Mouse (Mus musculus) embryonic facial prominence, embryonic 12.5 days (tissue): ENCODE measurements around the gene Lmntd1. TPM values are rescaled to one million over a fixed set of nuclear protein-coding genes. Genes with fewer than 3 reads are reported as not detected.

Experiments used
- ATAC-seq: fragments of 200-750 bp; cut with Nextera tagmentation; 2 replicates; pipeline ENCODE4 v1.8.0; 2017; ENCODE audit not compliant: insufficient number of reproducible peaks, insufficient read depth, low FRiP score, low TSS enrichment
- H3K27ac ChIP-seq: fragments of 300-500 bp; sonication (generic); 2 replicates; pipeline ENCODE4 v1.5.1; 2016; ENCODE audit warnings: mild to moderate bottlenecking
- H3K27me3 ChIP-seq: fragments of 300-500 bp; sonication (generic); 2 replicates; pipeline ENCODE4 v1.6.1; 2016; ENCODE audit warnings: mild to moderate bottlenecking, moderate library complexity
- H3K36me3 ChIP-seq: fragments of 300-500 bp; sonication (generic); 2 replicates; pipeline ENCODE4 v1.6.1; 2016; ENCODE audit warnings: mild to moderate bottlenecking
- H3K4me1 ChIP-seq: fragments of 300-500 bp; sonication (generic); 2 replicates; pipeline ENCODE4 v1.6.1; 2016
- H3K4me2 ChIP-seq: fragments of 300-500 bp; sonication (generic); replicated peaks from 2 replicates; pipeline ENCODE4 v1.6.1; 2016; ENCODE audit warnings: mild to moderate bottlenecking, moderate library complexity
- H3K4me3 ChIP-seq: fragments of 300-500 bp; sonication (generic); 2 replicates; pipeline ENCODE4 v1.5.1; 2016; ENCODE audit warnings: mild to moderate bottlenecking
- H3K9ac ChIP-seq: fragments of 300-500 bp; sonication (generic); 2 replicates; pipeline ENCODE4 v1.6.1; 2016; ENCODE audit warnings: mild to moderate bottlenecking, moderate library complexity
- H3K9me3 ChIP-seq: fragments of 300-500 bp; sonication (generic); 2 replicates; pipeline ENCODE4 v1.6.1; 2016; ENCODE audit warnings: mild to moderate bottlenecking, moderate library complexity
- WGBS: fragments of 180-500 bp; shearing (Covaris S2); methylation state at CpG from one replicate; pipeline ENCODE4 v1.1.7; 2016; 5-methylcytosine and 5-hydroxymethylcytosine counted together
- polyA plus RNA-seq: library from polyadenylated mRNA; unstranded; fragments of >200 nt; fragmentation: Nextera tagmentation; extraction: Ambion mirVana; gene quantifications from 2 replicates; pipeline ENCODE4 v1.2.1, GENCODE M21; 2016

Lmntd1 gene
- polyA plus RNA-seq, 1 experiment from 2014 or later: 0.19 TPM

DNA sequence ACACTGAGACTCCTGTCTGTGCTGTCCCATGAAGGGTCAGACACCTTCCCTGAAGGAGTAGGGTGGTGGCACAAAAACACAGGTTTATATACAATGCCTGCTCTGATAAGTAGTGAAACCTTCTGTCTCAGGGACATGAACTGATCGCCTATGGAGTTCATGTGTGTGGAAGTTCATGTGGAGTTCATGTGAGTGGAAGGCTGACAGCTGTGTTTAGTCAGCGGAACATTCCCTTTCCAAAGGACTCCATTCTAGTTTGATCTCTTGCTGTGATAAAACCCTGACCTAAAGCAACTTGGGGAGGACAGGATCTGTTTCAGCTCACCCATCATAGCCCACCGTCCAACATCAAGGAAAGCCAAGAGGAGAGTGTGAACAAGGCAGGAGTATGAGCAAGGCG is 22.6 kb upstream of the Lmntd1 start:
- no peak overlapping the region for H3K27ac ChIP-seq
- no peak overlapping the region for H3K9ac ChIP-seq
- no peaks in the 10 kb centered on the region for H3K4me1 ChIP-seq
- no peaks in the 10 kb centered on the region for H3K27me3 ChIP-seq
- no peaks in the 10 kb centered on the region for H3K36me3 ChIP-seq
- H3K4me2 ChIP-seq: no peak overlapping the region
- no peak overlapping the region for H3K4me3 ChIP-seq
- no peak for ATAC-seq
- 0 out of 2 replicates have a peak, but pooled peaks cover 5% of the 10 kb centered on the region for H3K9me3 ChIP-seq
- WGBS: 66% methylated on average over 4 of the region's 4 CpGs

- no peak overlapping the region for H3K4me2 ChIP-seq
- H3K36me3 ChIP-seq: no peaks in the 10 kb centered on the region
- WGBS: 82% methylated on average over 2 of the region's 2 CpGs
- no peak overlapping the region for H3K27ac ChIP-seq
- H3K4me1 ChIP-seq: no peaks in the 10 kb centered on the region
- H3K4me3 ChIP-seq: no peak overlapping the region
- no peak overlapping the region for H3K9ac ChIP-seq
- ATAC-seq: no peak
- no peaks in the 10 kb centered on the region for H3K27me3 ChIP-seq
- no peaks in the 10 kb centered on the region for H3K9me3 ChIP-seq
Measured at GRCm38 (mm10) chr6:145634454-145634853, 20.3 kb upstream of the Lmntd1 start.

- Histone ChIP-seq H3K27ac (no peak overlapping the region), H3K27me3 (no peaks in the 10 kb centered on the region), H3K9me3 (no peaks in the 10 kb centered on the region), H3K4me1 (no peaks in the 10 kb centered on the region), H3K36me3 (no peaks in the 10 kb centered on the region), H3K9ac (no peak overlapping the region), H3K4me3 (no peak overlapping the region), H3K4me2 (no peak overlapping the region)
- 51% methylated on average over 6 of the region's 6 CpGs for WGBS
- ATAC-seq: no peak
Measured at GRCm38 (mm10) chr6:145630269-145630668, 16.1 kb upstream of the Lmntd1 start.

DNA sequence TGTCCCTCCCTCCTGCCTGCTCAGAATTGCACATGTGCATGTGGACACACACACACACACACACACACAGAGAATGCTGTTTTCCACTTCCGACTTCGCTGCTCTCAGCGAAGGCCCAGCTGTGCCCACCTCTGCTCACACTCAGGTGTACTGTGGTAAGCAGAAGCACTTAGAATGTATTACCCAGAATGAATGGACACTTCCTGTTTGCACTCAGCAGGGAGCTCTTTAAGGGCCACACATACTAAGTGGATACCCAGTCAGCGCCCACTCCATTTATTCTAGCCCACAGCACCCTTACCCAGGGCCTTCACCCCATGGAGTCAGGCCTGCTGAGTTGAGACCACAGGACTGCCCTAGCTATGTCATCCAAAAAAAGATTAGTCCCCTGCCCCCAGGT is 9.0 kb upstream of the Lmntd1 start:
- Histone ChIP-seq H3K27ac (no peak overlapping the region), H3K4me1 (no peaks in the 10 kb centered on the region), H3K36me3 (no peaks in the 10 kb centered on the region), H3K27me3 (no peaks in the 10 kb centered on the region), H3K4me2 (no peak overlapping the region), H3K9ac (no peak overlapping the region), H3K9me3 (no peaks in the 10 kb centered on the region), H3K4me3 (no peak overlapping the region)
- ATAC-seq: no peak
- WGBS: 87% methylated on average over 4 of the region's 4 CpGs

DNA sequence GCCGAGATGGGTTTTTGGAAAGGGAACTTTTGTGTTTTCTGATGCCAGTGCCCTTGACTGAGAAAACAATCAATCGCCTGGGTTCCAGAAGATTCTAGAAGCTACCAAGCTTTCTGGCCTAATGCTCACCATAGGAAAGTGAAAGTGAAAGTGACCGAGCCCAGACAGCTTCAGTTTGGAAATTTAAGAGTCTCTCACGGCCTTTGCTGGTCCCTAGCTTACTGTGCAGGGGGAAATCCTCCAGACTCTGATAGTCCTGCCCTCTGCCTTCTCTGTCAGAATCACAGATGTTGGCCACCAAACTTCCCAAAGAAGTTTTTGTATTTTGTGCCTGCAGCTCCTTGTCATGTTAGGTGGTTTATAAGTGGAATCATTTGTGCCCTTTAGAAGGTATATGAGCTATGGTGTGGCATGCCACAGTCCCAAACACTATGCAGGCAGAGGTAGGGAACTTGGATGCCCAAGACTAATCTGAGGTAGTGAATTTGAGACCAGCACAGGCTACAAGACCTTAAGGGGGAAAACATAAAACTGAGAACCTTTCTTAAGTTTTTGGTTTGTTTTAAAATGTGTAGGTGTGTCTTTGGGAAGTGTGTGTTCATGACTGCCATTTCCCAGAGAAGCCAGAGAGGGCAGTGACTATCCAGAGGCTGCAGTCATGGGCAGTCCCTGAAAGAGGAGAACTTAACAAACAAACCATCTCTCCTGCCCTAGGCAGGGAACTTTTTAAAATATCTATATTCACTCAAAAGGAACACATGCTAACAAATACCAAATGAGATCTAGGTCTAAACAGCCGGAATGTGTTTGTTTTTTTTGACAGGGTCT is 2.5 kb upstream of the Lmntd1 start:
- peaks cover 5% of the 10 kb centered on the region; the same call in 1 of the 2 replicates for H3K4me1 ChIP-seq
- no peaks in the 10 kb centered on the region for H3K9me3 ChIP-seq
- no peaks in the 10 kb centered on the region for H3K36me3 ChIP-seq
- H3K27ac ChIP-seq: no peak overlapping the region
- ATAC-seq: no peak
- WGBS: 82% methylated on average over 5 of the region's 5 CpGs
- H3K9ac ChIP-seq: no peak overlapping the region
- no peaks in the 10 kb centered on the region for H3K27me3 ChIP-seq
- H3K4me3 ChIP-seq: no peak overlapping the region
- H3K4me2 ChIP-seq: no peak overlapping the region

GRCm38 (mm10) chr6:145615666-145616210 is 1.6 kb upstream of the Lmntd1 start, which contains the start of gene Tuba3b:
Gene Tuba3b, plus strand, starts transcription at chr6:145615757.
- no peak for ATAC-seq
- no peak within 1 kb of the TSS for H3K4me2 ChIP-seq
- H3K27me3 ChIP-seq: no peaks in the 10 kb centered on the region
- no peaks in the 10 kb centered on the region for H3K9me3 ChIP-seq
- H3K36me3 ChIP-seq: no peaks in the 10 kb centered on the region
- no peak within 1 kb of the TSS for H3K9ac ChIP-seq
- H3K4me3 ChIP-seq: no peak within 1 kb of the TSS
- WGBS: 94% methylated on average over 31 of the region's 31 CpGs
- peaks cover 5% of the 10 kb centered on the region; the same call in 1 of the 2 replicates for H3K4me1 ChIP-seq
- H3K27ac ChIP-seq: no peak within 1 kb of the TSS

GRCm38 (mm10) chr6:145612611-145613010 is 1.5 kb downstream of the Lmntd1 start:
- Histone ChIP-seq H3K36me3 (no peaks in the 10 kb centered on the region), H3K9ac (no peak overlapping the region), H3K27ac (no peak overlapping the region), H3K27me3 (no peaks in the 10 kb centered on the region), H3K4me1 (peaks cover 5% of the 10 kb centered on the region; the same call in 1 of the 2 replicates), H3K4me3 (no peak overlapping the region), H3K9me3 (no peaks in the 10 kb centered on the region), H3K4me2 (no peak overlapping the region)
- 82% methylated on average over 3 of the region's 3 CpGs for WGBS
- no peak for ATAC-seq

GRCm38 (mm10) chr6:145610901-145611300 is 3.2 kb downstream of the Lmntd1 start:
- no peak overlapping the region for H3K27ac ChIP-seq
- H3K4me3 ChIP-seq: no peak overlapping the region
- no peaks in the 10 kb centered on the region for H3K36me3 ChIP-seq
- ATAC-seq: no peak
- peaks cover 5% of the 10 kb centered on the region; the same call in 1 of the 2 replicates for H3K4me1 ChIP-seq
- H3K9ac ChIP-seq: no peak overlapping the region
- H3K27me3 ChIP-seq: no peaks in the 10 kb centered on the region
- no peak overlapping the region for H3K4me2 ChIP-seq
- 88% methylated on average over 5 of the region's 5 CpGs for WGBS
- no peaks in the 10 kb centered on the region for H3K9me3 ChIP-seq

DNA sequence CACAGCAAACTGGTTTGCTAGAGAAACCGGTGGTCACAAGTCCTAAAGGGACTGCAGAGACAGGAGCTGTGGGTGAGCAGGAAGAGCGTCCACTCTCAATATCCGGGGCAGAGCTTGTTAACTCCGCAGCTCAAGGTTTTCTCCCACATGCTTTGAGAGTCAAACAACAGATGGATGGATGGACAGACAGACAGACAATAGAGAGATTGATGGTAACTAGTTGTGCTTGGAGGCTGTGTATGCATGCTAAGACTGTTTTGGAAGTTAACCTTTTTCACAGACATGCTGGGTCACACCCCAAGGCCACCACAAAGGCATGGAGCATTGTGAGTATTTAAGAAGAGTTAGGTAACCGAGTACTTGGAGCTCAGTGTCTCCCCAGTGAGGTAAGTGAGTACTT is 5.4 kb downstream of the Lmntd1 start:
- no peak overlapping the region for H3K4me2 ChIP-seq
- no peak overlapping the region for H3K4me3 ChIP-seq
- WGBS: 84% methylated on average over 5 of the region's 5 CpGs
- H3K27ac ChIP-seq: no peak overlapping the region
- no peak for ATAC-seq
- H3K9me3 ChIP-seq: no peaks in the 10 kb centered on the region
- peaks cover 7% of the 10 kb centered on the region; the same call in 1 of the 2 replicates for H3K4me1 ChIP-seq
- no peak overlapping the region for H3K9ac ChIP-seq
- no peaks in the 10 kb centered on the region for H3K36me3 ChIP-seq
- H3K27me3 ChIP-seq: no peaks in the 10 kb centered on the region

DNA sequence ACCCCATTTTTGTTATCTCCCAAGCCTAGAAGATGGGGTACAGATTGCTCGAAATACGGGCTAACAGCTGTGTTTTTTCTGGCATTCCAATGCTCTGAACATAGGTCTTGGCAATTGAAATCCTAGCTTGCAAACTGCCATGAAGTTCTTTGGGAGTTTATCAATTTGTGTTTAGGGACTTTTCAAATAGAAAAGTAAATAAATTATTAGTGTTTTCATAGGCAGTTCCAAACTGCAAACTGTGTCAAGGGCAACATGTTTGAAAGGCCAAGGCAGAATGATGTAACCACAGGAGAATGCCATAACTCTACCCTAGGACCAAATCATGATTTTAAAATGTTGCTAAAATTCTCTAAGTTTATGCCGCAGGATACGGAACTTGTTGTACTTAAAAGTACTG is 6.4 kb downstream of the Lmntd1 start:
- Histone ChIP-seq H3K9me3 (no peaks in the 10 kb centered on the region), H3K4me1 (peaks cover 7% of the 10 kb centered on the region; the same call in 1 of the 2 replicates), H3K27me3 (no peaks in the 10 kb centered on the region), H3K27ac (no peak overlapping the region), H3K36me3 (no peaks in the 10 kb centered on the region), H3K4me3 (no peak overlapping the region), H3K4me2 (no peak overlapping the region), H3K9ac (no peak overlapping the region)
- ATAC-seq: no peak
- whole genome bisulfite sequencing: 87% methylated on average over 4 of the region's 4 CpGs

DNA sequence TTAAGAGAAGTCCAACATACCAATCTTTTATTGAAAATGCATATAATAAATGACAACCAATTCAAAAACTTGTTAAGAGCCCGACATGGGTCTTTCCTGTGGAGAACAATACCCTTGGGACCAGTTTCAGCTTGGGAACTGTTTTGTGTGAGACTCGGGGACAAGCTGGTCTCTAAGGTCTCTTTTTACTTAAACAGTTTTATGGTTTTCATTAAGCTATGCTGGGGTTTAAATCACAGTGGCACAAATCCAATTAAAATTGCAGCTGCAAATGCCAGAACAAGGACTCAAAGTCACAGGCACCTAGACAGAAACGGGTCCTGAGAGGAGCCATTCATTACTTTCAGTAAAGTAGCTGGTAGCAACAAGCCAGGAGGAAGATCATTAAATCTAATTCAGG is 8.9 kb downstream of the Lmntd1 start:
- H3K9ac ChIP-seq: no peak overlapping the region
- ATAC-seq: no peak
- no peak overlapping the region for H3K27ac ChIP-seq
- no peaks in the 10 kb centered on the region for H3K27me3 ChIP-seq
- no peak overlapping the region for H3K4me3 ChIP-seq
- H3K36me3 ChIP-seq: no peaks in the 10 kb centered on the region
- H3K9me3 ChIP-seq: 0 out of 2 replicates have a peak, but pooled peaks cover 2% of the 10 kb centered on the region
- 17% methylated on average over 3 of the region's 3 CpGs for WGBS
- peaks cover 12% of the 10 kb centered on the region; the same call in 1 of the 2 replicates for H3K4me1 ChIP-seq
- no peak overlapping the region for H3K4me2 ChIP-seq

- Histone ChIP-seq H3K4me3 (no peak overlapping the region), H3K4me2 (no peak overlapping the region), H3K36me3 (no peaks in the 10 kb centered on the region), H3K9me3 (0 out of 2 replicates have a peak, but pooled peaks cover 2% of the 10 kb centered on the region), H3K27me3 (no peaks in the 10 kb centered on the region), H3K4me1 (peaks cover 12% of the 10 kb centered on the region; the same call in 1 of the 2 replicates), H3K9ac (no peak overlapping the region), H3K27ac (no peak overlapping the region)
- ATAC-seq: no peak
- WGBS: 73% methylated on average over 4 of the region's 4 CpGs
Measured at GRCm38 (mm10) chr6:145604648-145605047, 9.5 kb downstream of the Lmntd1 start.
